Mouse (Mus musculus): ENCODE measurements around the gene Asgr2. TPM values are rescaled to one million over a fixed set of nuclear protein-coding genes. Genes with fewer than 3 reads are reported as not detected.
A peak's percentile ranks its signal among the peaks of the same experiment; 100 is the strongest.
"Not testable (repeated sequence)": the region's sequence is repeated elsewhere in the genome, so short reads cannot be mapped to it uniquely, and the experiment has no call there.

Asgr2 gene
- total RNA-seq, 2 experiments from 2014 or later, result 0.32 TPM; not detected in 1

- no peak for DNase-seq
These were observed 5.0 kb downstream of the Asgr2 start for GRCm38 (mm10) chr11:70097396-70097795.

GRCm38 (mm10) chr11:70099102-70099501 lies 6.7 kb downstream of the Asgr2 start:
- no peak for DNase-seq

- no peak for DNase-seq
These were observed 7.4 kb downstream of the Asgr2 start for GRCm38 (mm10) chr11:70099809-70100208.

DNA sequence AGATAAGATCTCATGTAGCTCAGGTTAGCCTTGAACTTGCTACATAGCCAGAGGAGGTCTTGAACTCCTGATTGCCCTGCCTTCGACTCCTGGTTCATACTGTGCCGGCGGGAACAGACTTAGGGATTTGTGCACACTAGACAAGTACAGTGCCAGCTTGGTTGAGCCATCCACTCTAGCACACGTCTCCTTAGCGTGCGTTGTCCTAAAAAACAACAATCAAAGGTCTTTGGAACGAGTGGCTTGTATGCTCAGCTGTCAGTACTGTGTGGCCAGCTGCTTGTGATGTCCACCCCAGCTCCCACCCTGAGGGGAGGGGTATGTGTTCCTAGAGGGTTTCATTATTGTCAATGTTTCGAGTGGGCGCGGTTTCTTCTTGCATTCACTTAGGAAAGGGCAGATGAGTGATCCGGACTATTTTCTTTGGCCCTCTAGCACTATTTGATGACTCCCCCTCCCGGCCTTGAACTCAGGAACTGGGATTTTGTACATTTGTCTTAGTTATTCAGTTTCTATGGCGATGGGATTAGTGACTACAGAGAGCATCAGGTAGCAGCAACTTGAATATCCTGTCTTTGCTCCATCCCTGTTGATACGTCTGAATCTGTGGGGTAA lies 11.4 kb downstream of the Asgr2 start:
- no peak for DNase-seq

DNA sequence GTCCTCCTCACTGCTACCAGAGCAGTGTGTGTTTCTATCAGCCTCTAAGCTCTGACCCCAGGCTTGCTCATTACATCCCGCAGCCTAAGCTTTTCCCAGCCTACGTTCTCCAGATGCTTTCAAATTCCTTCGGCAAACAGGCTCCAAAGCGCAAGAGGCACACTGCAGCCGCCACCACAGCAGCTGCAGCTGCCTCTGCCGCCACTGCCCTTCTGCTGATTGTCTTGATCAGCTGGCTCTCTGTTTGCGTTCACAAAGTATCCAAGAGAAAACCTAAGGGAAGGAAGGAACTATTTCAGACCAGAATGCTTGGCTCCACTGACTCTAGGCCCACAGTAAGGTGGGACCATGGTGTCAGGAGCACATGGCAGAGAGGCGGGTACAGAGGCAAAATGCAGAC lies 14.6 kb downstream of the Asgr2 start:
- DNase-seq, result no peak

DNA sequence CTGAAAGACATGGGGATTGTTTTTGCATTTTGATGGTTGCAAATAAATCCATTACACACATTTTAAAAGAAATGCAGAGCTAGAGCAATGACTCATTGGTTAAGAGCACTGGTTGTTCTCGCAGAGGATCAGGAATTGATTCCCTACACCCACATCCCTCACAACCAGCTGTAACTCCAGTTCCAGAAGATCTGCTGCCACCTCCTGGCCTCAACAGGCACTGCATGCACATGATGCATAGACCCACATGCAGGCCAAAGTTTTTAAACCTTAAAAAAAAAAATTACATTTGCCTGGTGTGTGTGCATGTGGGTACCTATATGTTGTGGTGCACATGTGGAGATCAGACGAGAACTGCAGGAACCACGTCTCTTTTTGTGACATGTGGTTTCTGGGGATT lies 17.7 kb downstream of the Asgr2 start:
- peak; percentile 34 for DNase-seq

GRCm38 (mm10) chr11:70114562-70114961 lies 22.1 kb downstream of the Asgr2 start:
- no peak for DNase-seq

DNA sequence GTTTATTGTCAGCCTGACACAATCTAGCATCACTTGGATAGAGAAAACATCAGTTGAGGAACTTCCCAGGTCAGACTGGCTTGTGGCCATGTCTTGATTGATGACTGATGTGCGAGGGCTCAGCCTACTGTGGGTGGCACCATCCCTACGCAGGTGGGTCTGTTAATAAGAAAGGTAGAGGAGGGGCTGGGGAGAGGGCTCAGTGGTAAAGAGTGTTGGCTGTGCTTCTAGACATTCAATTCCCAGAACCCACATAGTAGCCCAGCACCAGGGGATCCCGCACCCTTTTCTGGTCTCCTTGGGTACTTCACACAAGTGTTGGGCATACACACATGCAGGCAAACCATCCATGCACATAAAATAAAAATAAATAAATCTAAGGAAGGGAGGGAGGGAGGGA lies 23.5 kb downstream of the Asgr2 start:
- DNase-seq, result no peak

GRCm38 (mm10) chr11:70129926-70130379 lies 37.5 kb downstream of the Asgr2 start, which contains the start of gene Mgl2:
Gene Mgl2 (plus strand): TSS chr11:70130329.
- DNase-seq, result no peak

- DNase-seq, result not testable (repeated sequence)
These were observed 42.6 kb downstream of the Asgr2 start for GRCm38 (mm10) chr11:70135001-70135400.

GRCm38 (mm10) chr11:70135925-70136324 lies 43.5 kb downstream of the Asgr2 start:
- DNase-seq, result not testable (repeated sequence)

DNA sequence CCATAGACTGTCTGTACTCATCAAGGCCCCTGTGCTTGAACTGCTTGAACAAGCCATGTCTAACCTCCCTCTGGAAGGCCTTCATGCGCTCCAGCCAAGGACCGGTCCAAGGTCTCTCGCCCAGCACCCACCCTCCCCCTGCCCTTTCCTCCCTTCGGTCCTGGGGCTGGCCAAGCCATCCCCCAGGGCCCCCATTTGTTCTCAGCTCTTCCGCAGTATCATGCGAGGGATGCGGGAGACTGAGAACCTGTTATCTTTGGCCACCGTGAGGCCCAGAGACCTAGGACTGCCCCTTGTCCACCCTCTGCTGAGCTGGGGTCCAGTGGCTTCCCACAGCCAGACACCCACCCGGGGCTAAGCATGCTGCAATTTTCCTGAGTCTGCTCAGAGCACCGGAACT lies 46.7 kb downstream of the Asgr2 start:
- DNase-seq, result no peak

GRCm38 (mm10) chr11:70151072-70151471 lies 58.6 kb downstream of the Asgr2 start:
- no peak for DNase-seq

Other genes with a start within 250 kb of the Asgr2 start
- 10 to 100 TPM; 25.4 to 27.9 TPM for gene Plscr3, start 246.3 kb upstream of the Asgr2 start, total RNA-seq (2021)
- under 1 TPM; 0.11 to 0.31 TPM for gene Tnk1, start 233.9 kb upstream of the Asgr2 start, total RNA-seq (2021)
- not detected for gene Tmem95, start 214.6 kb upstream of the Asgr2 start, total RNA-seq (2021)
- 1 to 10 TPM; 2.3 to 3.7 TPM for gene Kctd11, start 211.2 kb upstream of the Asgr2 start, total RNA-seq (2021)
- 1 to 10 TPM in 1 of 2 experiments, under 1 TPM in 1; 0.42 to 1.0 TPM for gene Acap1, start 197.1 kb upstream of the Asgr2 start, total RNA-seq (2021)
- 1 to 10 TPM; 1.8 to 2.4 TPM for gene 2810408A11Rik, start 191.7 kb upstream of the Asgr2 start, total RNA-seq (2021)
- 10 to 100 TPM; 31.2 to 31.8 TPM for gene Neurl4, start 191.6 kb upstream of the Asgr2 start, total RNA-seq (2021)
- 10 to 100 TPM; 29.0 to 31.3 TPM for gene Gps2, start 178.8 kb upstream of the Asgr2 start, total RNA-seq (2021)
- 100 to 1,000 TPM; 600 to 663 TPM for gene Eif5a, start 170.7 kb upstream of the Asgr2 start, total RNA-seq (2021)
- 1 to 10 TPM; 2.7 to 4.1 TPM for gene Ybx2, start 156.8 kb upstream of the Asgr2 start, total RNA-seq (2021)
- gene Slc2a4, start 144.5 kb upstream of the Asgr2 start, total RNA-seq (2021), result 100 to 1,000 TPM; 128 to 165 TPM
- under 1 TPM in 1 of 2 experiments, not detected in 1; 0.38 TPM for gene Cldn7, start 127.9 kb upstream of the Asgr2 start, total RNA-seq (2021)
- 100 to 1,000 TPM; 237 to 249 TPM for gene Ctdnep1, start 111.5 kb upstream of the Asgr2 start, total RNA-seq (2021)
- gene Elp5, start 110.1 kb upstream of the Asgr2 start, total RNA-seq (2021), result 10 to 100 TPM; 46.9 to 53.2 TPM
- 100 to 1,000 TPM; 195 to 228 TPM for gene Gabarap, start 101.5 kb upstream of the Asgr2 start, total RNA-seq (2021)
- 10 to 100 TPM; 22.2 to 28.9 TPM for gene Phf23, start 96.9 kb upstream of the Asgr2 start, total RNA-seq (2021)
- gene Dvl2, start 92.0 kb upstream of the Asgr2 start, total RNA-seq (2021), result 10 to 100 TPM in 1 of 2 experiments, 1 to 10 TPM in 1; 8.2 to 14.7 TPM
- 100 to 1,000 TPM; 217 to 254 TPM for gene Acadvl, start 77.2 kb upstream of the Asgr2 start, total RNA-seq (2021)
- 10 to 100 TPM; 16.5 to 28.7 TPM for gene Dlg4, start 75.7 kb upstream of the Asgr2 start, total RNA-seq (2021)
- under 1 TPM in 1 of 2 experiments, not detected in 1; 0.29 TPM for gene Asgr1, start 38.6 kb upstream of the Asgr2 start, total RNA-seq (2021)
- 1 to 10 TPM; 3.2 to 4.0 TPM for gene Mgl2, start 37.7 kb downstream of the Asgr2 start, total RNA-seq (2021)
- 1 to 10 TPM; 5.1 to 5.8 TPM for gene Clec10a, start 63.6 kb downstream of the Asgr2 start, total RNA-seq (2021)
- under 1 TPM in 1 of 2 experiments, not detected in 1; 0.63 TPM for gene Slc16a11, start 120.1 kb downstream of the Asgr2 start, total RNA-seq (2021)
- gene Slc16a13, start 128.4 kb downstream of the Asgr2 start, total RNA-seq (2021), result 1 to 10 TPM; 1.1 to 3.7 TPM
- gene Bcl6b, start 137.2 kb downstream of the Asgr2 start, total RNA-seq (2021), result 10 to 100 TPM; 12.6 to 21.5 TPM
- 10 to 100 TPM; 46.0 to 51.4 TPM for gene 0610010K14Rik, start 145.3 kb downstream of the Asgr2 start, total RNA-seq (2021)
- 1 to 10 TPM; 2.8 to 3.8 TPM for gene Gm21988, start 147.2 kb downstream of the Asgr2 start, total RNA-seq (2021)
- 10 to 100 TPM; 91.1 to 93.0 TPM for gene Rnasek, start 147.2 kb downstream of the Asgr2 start, total RNA-seq (2021)
- 1 to 10 TPM in 1 of 2 experiments, under 1 TPM in 1; 0.94 to 1.7 TPM for gene Alox12, start 162.7 kb downstream of the Asgr2 start, total RNA-seq (2021)
- gene Alox12e, start 230.0 kb downstream of the Asgr2 start, total RNA-seq (2021), result not detected